ENCODE assay signal across 8 mouse cellular contexts in genomic region chr2:10374207-10375023, GRCm38 (mm10). TPM values are rescaled to one million over a fixed set of nuclear protein-coding genes. Genes with fewer than 3 reads are reported as not detected.
DNase-seq lines count a peak whose midpoint lies in the region; ATAC-seq and TF ChIP-seq lines count a peak whose summit lies in the region.

No protein-coding gene starts in this region.

- H3K9me3 ChIP-seq in E14TG2a.4 (ENCODE audit: low read length), result no peaks in the 10 kb centered on the region
- H3K9me3 ChIP-seq in hindbrain, embryonic 10.5 days, result no peaks in the 10 kb centered on the region
- no peaks in the 10 kb centered on the region for H3K9me3 ChIP-seq in limb, embryonic 15.5 days

- peaks cover 58% of the 10 kb centered on the region for H3K4me1 ChIP-seq in E14TG2a.4 (replicated peaks; ENCODE audit: low read depth, low read length)
- H3K4me1 ChIP-seq in hindbrain, embryonic 10.5 days (replicated peaks), result peaks cover 30% of the 10 kb centered on the region
- peaks cover 35% of the 10 kb centered on the region for H3K4me1 ChIP-seq in limb, embryonic 15.5 days

- intact Hi-C loops in gastrocnemius, adult 2 months (cut with DNase I), result no loop called here
- intact Hi-C loops in gastrocnemius, postnatal 36 days (cut with DNase I), result loop anchor here (10.0 kb wide), 1 partner anchor 450 kb away; no protein-coding TSS in a partner anchor

- WGBS in hindbrain, embryonic 10.5 days, result under 1% methylated on average over 34 of the region's 34 CpGs
- under 1% methylated on average over 34 of the region's 34 CpGs for WGBS in limb, embryonic 15.5 days

- H3K36me3 ChIP-seq in E14TG2a.4 (ENCODE audit: insufficient read depth, low read length), result no peaks in the 10 kb centered on the region
- H3K36me3 ChIP-seq in hindbrain, embryonic 10.5 days, result no peaks in the 10 kb centered on the region
- H3K36me3 ChIP-seq in limb, embryonic 15.5 days, result no peaks in the 10 kb centered on the region

- TF ChIP-seq CTCF in gastrocnemius, adult 2 months (IDR thresholded peaks at IDR 0.05), result peak; percentile 34
- peak; percentile 33; the same call in 1 of the 2 replicates for TF ChIP-seq CTCF in E14TG2a.4 (conservative IDR thresholded peaks at IDR 0.05; ENCODE audit: low read length)

- peak overlapping the region; percentile 75 for H3K4me3 ChIP-seq in gastrocnemius, adult 2 months
- peak overlapping the region; percentile 85 for H3K4me3 ChIP-seq in E14TG2a.4 (replicated peaks; ENCODE audit: low read length)
- H3K4me3 ChIP-seq in hindbrain, embryonic 10.5 days, result peak overlapping the region; percentile 69
- H3K4me3 ChIP-seq in limb, embryonic 15.5 days, result peak overlapping the region; percentile 61

- DNase-seq in gastrocnemius, adult 2 months, result peak; percentile 33
- DNase-seq in gastrocnemius, postnatal 36 days, result no peak
- peak; percentile 76 for DNase-seq in embryo, embryonic 9.5 days (ENCODE audit: extremely low spot score)
- DNase-seq in hindbrain, embryonic 10.5 days (ENCODE audit: low spot score), result peak; percentile 82
- DNase-seq in naive thymus-derived CD4-positive, alpha-beta T cell, adult 2 months (ENCODE audit: low read depth), result peak; percentile 46
- no peak for DNase-seq in adipocyte (ENCODE audit: low spot score)

- peak overlapping the region; percentile 94 for H3K4me2 ChIP-seq in limb, embryonic 15.5 days

- peaks cover 84% of the 10 kb centered on the region for H3K27me3 ChIP-seq in E14TG2a.4 (ENCODE audit: insufficient read depth, low read length)
- H3K27me3 ChIP-seq in hindbrain, embryonic 10.5 days (ENCODE audit: insufficient read depth, poor library complexity, severe bottlenecking), result peaks cover 70% of the 10 kb centered on the region
- peaks cover 52% of the 10 kb centered on the region for H3K27me3 ChIP-seq in limb, embryonic 15.5 days

- 0 out of 2 replicates have a peak overlapping the region, but pooled peaks have one; percentile 26 for H3K9ac ChIP-seq in limb, embryonic 15.5 days

- no peak overlapping the region for H3K27ac ChIP-seq in gastrocnemius, adult 2 months
- H3K27ac ChIP-seq in hindbrain, embryonic 10.5 days, result peak overlapping the region; percentile 45; the same call in 1 of the 2 replicates
- no peak overlapping the region for H3K27ac ChIP-seq in limb, embryonic 15.5 days

- 0 out of 2 replicates have a peak, but pooled peaks have one; percentile 17 for ATAC-seq in limb, embryonic 15.5 days (ENCODE audit: insufficient number of reproducible peaks, low FRiP score, low TSS enrichment, low read depth)

RNA-seq across cellular contexts. Expression of gene Sfmbt2, which starts 4.1 kb away (rescaled TPM):
- under 1 TPM; 0.05 to 0.08 TPM for total RNA-seq in gastrocnemius, adult 2 months (2021)
- total RNA-seq in gastrocnemius, postnatal 36 days (2021), result under 1 TPM; 0.15 TPM
- polyA plus RNA-seq in hindbrain, embryonic 10.5 days (2016; fragmentation: Nextera tagmentation; extraction: Ambion mirVana), result 1.6 and 2.6 TPM in 2 replicates
- 1.9 and 2.3 TPM in 2 replicates for polyA plus RNA-seq in limb, embryonic 15.5 days (2015; fragmentation: Nextera tagmentation; extraction: Ambion mirVana)

Comparison
In these comparisons a context has a peak if more than half of its experiments do, and no peak if none do; other contexts are left out.
1. DNase-seq: peak in gastrocnemius, adult 2 months (single experiment), embryo, embryonic 9.5 days (single experiment), hindbrain, embryonic 10.5 days (single experiment) and naive thymus-derived CD4-positive, alpha-beta T cell, adult 2 months (single experiment); none in gastrocnemius, postnatal 36 days (0 of 2) and adipocyte (single experiment).
2. Peak in every context shown above with its lines, with median percentiles within 50 percentile points of each other: H3K4me3 ChIP-seq.